Mouse (Mus musculus) E14TG2a.4 (cell line): ENCODE measurements around the gene Osbpl5.
A peak's percentile ranks its signal among the peaks of the same experiment; 100 is the strongest.

Experiments
- H3K27me3 ChIP-seq: 2 replicates; pipeline ENCODE4 v1.6.1; 2014; ENCODE audit warnings: low read length, control low read depth; ENCODE audit not compliant: insufficient read depth
- H3K36me3 ChIP-seq: 2 replicates; pipeline ENCODE4 v1.6.1; 2014; ENCODE audit warnings: low read length, control low read depth; ENCODE audit not compliant: insufficient read depth
- H3K4me1 ChIP-seq: replicated peaks from 2 replicates; pipeline ENCODE4 v1.6.1; 2014; ENCODE audit warnings: low read depth, low read length, control low read depth
- H3K4me3 ChIP-seq: replicated peaks from 2 replicates; pipeline ENCODE4 v1.5.1; 2014; ENCODE audit warnings: mild to moderate bottlenecking, low read length
- H3K9me3 ChIP-seq: 2 replicates; pipeline ENCODE4 v1.6.1; 2014; ENCODE audit warnings: low read length, control low read depth
- CTCF ChIP-seq: conservative IDR thresholded peaks from 2 replicates; pipeline ENCODE4 v1.5.1; 2014; ENCODE audit warnings: low read length
- NANOG ChIP-seq: IDR thresholded peaks from 2 replicates; pipeline ENCODE4 v1.6.1; 2014; ENCODE audit warnings: borderline replicate concordance, low read length, mixed read lengths
- POU5F1 ChIP-seq: IDR thresholded peaks from 2 replicates; pipeline ENCODE4 v1.6.1; 2014; ENCODE audit warnings: low read length, borderline replicate concordance

Osbpl5 gene

DNA sequence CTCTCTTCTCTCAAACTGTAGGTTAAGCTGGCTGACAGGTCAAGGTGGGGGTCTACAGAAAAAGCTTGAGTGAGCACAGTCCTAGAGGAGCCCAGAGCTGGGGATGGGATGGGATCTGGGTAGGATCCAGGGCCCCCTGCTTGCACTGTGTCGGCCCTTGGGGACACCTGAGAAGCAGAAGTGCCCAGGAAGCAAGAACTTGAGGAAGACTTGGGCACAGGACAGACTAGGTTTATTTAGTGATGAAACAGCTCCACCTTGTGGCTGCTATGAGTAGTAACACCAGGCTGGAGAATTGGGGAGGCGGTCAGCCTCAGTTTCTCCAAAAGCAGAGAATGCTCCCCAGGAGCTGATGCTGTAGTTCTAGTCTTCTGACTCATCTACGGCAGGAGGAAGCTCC, 7.0 kb upstream of the Osbpl5 start:
- peaks cover 61% of the 10 kb centered on the region for H3K27me3 ChIP-seq
- H3K4me1 ChIP-seq: peaks cover 5% of the 10 kb centered on the region
- H3K4me3 ChIP-seq: no peak overlapping the region
- TF ChIP-seq CTCF: peak; percentile 77
- TF ChIP-seq NANOG: no peak
- no peaks in the 10 kb centered on the region for H3K9me3 ChIP-seq
- H3K36me3 ChIP-seq: no peaks in the 10 kb centered on the region

- no peak overlapping the region for H3K4me3 ChIP-seq
- H3K36me3 ChIP-seq: no peaks in the 10 kb centered on the region
- TF ChIP-seq CTCF (no peak), NANOG (no peak), POU5F1 (no peak)
- no peaks in the 10 kb centered on the region for H3K9me3 ChIP-seq
- H3K4me1 ChIP-seq: peaks cover 17% of the 10 kb centered on the region
- peaks cover 70% of the 10 kb centered on the region for H3K27me3 ChIP-seq
Observed at GRCm38 (mm10) chr7:143758956-143759355, 2.2 kb upstream of the Osbpl5 start.

DNA sequence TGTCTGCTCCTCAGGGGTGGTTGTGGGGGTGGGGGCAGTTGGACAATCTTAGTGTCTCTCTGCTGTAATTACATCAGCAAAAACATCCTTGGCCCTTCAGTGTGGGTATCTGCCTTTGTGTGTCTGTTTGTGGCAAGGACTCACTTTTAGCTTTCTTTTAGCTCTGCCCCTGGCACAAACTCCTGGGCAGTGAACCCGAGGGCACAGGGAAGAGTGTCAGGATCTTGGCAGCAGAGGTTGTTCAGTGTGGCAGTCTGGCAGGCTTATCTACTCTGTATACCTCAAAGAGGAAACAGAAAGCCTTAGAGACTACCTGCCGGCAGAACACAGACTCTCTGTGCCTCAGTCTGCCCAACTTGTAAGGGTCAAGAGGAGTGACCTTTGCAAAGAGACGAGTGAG, 911 bp upstream of the Osbpl5 start:
- peaks cover 72% of the 10 kb centered on the region for H3K27me3 ChIP-seq
- no peaks in the 10 kb centered on the region for H3K9me3 ChIP-seq
- no peaks in the 10 kb centered on the region for H3K36me3 ChIP-seq
- TF ChIP-seq POU5F1: no peak
- TF ChIP-seq CTCF: no peak
- no peak overlapping the region for H3K4me3 ChIP-seq
- peaks cover 17% of the 10 kb centered on the region for H3K4me1 ChIP-seq

GRCm38 (mm10) chr7:143757027-143757390, 224 bp upstream of the Osbpl5 start:
- no peak for TF ChIP-seq CTCF
- no peak for TF ChIP-seq POU5F1
- TF ChIP-seq NANOG: no peak

DNA sequence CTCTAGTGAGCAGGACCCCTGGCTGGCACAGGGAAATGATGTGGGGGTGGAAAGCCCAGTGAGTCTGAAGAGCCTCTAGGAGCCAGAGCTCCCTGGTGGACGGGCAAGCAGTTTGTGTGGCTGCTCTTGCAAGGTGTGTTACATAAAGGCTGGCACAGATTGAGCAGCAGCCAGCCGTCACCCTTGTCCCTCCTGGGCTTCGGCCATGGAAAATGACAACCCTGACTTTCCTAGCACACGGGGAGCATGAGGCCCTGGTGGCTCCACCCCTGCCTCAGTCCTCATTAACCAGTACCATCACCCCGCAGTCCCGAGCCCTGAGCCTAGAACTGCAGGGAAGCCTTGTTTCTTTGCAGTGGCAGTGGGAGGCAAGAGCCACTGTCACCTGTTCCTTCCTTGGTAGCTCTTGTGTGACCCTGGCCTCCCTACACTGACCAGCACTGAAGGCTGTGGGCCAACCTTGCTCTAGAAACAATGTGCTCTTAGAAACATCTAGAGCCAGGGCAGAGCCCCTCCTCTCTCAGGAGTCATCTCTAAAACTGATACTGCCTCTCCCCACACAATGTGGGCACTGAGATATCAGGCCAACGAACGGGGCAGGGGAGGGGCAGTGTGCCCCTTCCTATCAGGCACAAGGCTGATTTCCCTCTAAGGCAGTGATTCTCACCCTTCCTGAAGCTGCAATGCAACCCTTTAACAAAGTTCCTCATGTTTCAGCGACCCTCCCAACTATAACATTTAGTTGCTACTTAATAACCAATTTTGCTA, 1.2 kb downstream of the Osbpl5 start:
- Histone ChIP-seq H3K4me3 (no peak overlapping the region), H3K4me1 (peaks cover 17% of the 10 kb centered on the region), H3K36me3 (no peaks in the 10 kb centered on the region), H3K9me3 (no peaks in the 10 kb centered on the region), H3K27me3 (peaks cover 77% of the 10 kb centered on the region)
- TF ChIP-seq CTCF (no peak), POU5F1 (no peak)

More at GRCm38 (mm10) chr7:143757027-143757390, 224 bp upstream of the Osbpl5 start:
- Histone ChIP-seq H3K9me3 (no peaks in the 10 kb centered on the region), H3K36me3 (no peaks in the 10 kb centered on the region), H3K27me3 (peaks cover 72% of the 10 kb centered on the region), H3K4me1 (peaks cover 17% of the 10 kb centered on the region), H3K4me3 (peak overlapping the region; percentile 71)

GRCm38 (mm10) chr7:143753990-143754715, 2.6 kb downstream of the Osbpl5 start:
- Histone ChIP-seq H3K4me3 (no peak overlapping the region), H3K27me3 (peaks cover 84% of the 10 kb centered on the region), H3K36me3 (no peaks in the 10 kb centered on the region), H3K9me3 (no peaks in the 10 kb centered on the region), H3K4me1 (peaks cover 17% of the 10 kb centered on the region)
- TF ChIP-seq CTCF (peak; percentile 90), POU5F1 (no peak)

GRCm38 (mm10) chr7:143752606-143753005, 4.2 kb downstream of the Osbpl5 start:
- TF ChIP-seq NANOG (no peak), POU5F1 (no peak), CTCF (no peak)
- Histone ChIP-seq H3K4me3 (no peak overlapping the region), H3K9me3 (no peaks in the 10 kb centered on the region), H3K27me3 (peaks cover 70% of the 10 kb centered on the region), H3K4me1 (peaks cover 17% of the 10 kb centered on the region), H3K36me3 (no peaks in the 10 kb centered on the region)

DNA sequence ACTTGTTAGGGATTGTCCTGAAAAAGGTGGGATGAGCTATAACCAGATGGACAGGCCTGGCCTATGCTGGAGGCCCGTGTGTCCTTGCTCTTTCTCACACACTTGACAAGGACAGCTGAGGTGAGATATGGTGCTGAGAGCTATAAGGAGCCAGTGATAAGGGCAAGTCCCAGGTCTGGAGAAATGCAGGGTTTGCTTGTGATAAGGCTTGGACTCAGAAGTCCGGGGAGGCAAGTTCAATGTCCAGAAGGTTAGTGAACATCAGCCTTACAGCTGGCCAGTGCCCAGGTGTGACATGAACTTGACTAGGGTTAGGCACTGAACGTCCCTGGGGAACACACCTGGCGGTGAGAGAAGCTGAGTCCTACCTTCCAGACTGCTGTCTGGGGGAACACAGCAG, 4.7 kb downstream of the Osbpl5 start:
- TF ChIP-seq POU5F1 (no peak), CTCF (no peak), NANOG (no peak)
- Histone ChIP-seq H3K36me3 (no peaks in the 10 kb centered on the region), H3K4me3 (no peak overlapping the region), H3K27me3 (peaks cover 65% of the 10 kb centered on the region), H3K4me1 (peaks cover 12% of the 10 kb centered on the region), H3K9me3 (no peaks in the 10 kb centered on the region)

DNA sequence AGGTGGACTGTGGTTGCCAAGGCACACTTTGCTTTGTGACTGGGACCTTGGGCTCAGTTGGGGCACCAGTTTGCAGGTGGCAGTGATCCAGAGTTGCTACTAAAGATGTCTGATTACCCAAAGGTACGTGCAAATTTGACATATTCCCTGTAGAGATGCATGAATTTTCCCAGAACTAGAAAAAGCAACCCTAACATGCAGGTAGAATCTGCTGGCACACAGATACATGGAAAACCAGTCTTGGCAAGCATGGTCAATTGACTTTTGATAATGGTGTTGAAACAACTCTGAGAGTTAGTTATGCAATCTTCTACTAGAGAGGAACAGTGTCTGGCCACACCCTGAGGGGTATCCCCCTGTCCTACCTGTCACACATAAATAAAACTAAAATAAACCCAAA, 5.4 kb downstream of the Osbpl5 start:
- H3K4me1 ChIP-seq: peaks cover 6% of the 10 kb centered on the region
- H3K36me3 ChIP-seq: no peaks in the 10 kb centered on the region
- no peak overlapping the region for H3K4me3 ChIP-seq
- TF ChIP-seq POU5F1 (no peak), NANOG (no peak), CTCF (no peak)
- H3K9me3 ChIP-seq: no peaks in the 10 kb centered on the region
- peaks cover 58% of the 10 kb centered on the region for H3K27me3 ChIP-seq
